ENCODE assay signal across 10 mouse cellular contexts in genomic region chr5:132373471-132374075, GRCm38 (mm10).
A peak's percentile ranks its signal among the peaks of the same experiment; 100 is the strongest.
DNase-seq lines count a peak whose midpoint lies in the region; ATAC-seq and TF ChIP-seq lines count a peak whose summit lies in the region.
"Had no signal": no experiment of that assay in that cellular context is flagged by ENCODE, and none has a peak within 500 bp of the region (broad histone marks: within the 10 kb centered on the region; RNA-seq: fewer than 3 reads in every experiment).

No protein-coding gene starts in this region.

- H3K9me3 ChIP-seq in lung, postnatal 0 days (ENCODE audit: low read length) = no peaks in the 10 kb centered on the region
- H3K9me3 ChIP-seq: forebrain, embryonic 12.5 days had no signal

- H3K27me3 ChIP-seq in lung, postnatal 0 days (replicated peaks; ENCODE audit: insufficient read depth, low read length) = no peaks in the 10 kb centered on the region
- H3K27me3 ChIP-seq: forebrain, embryonic 12.5 days; Patski had no signal

- H3K4me2 ChIP-seq in lung, postnatal 0 days (replicated peaks; ENCODE audit: low read depth, low read length) = no peak overlapping the region
- H3K4me2 ChIP-seq: forebrain, embryonic 12.5 days had no signal

- no peak overlapping the region for H3K4me3 ChIP-seq in lung, postnatal 0 days (ENCODE audit: low read depth, low read length)
- H3K4me3 ChIP-seq: forebrain, embryonic 12.5 days had no signal

- no peaks in the 10 kb centered on the region; the same call in 1 of the 2 replicates for H3K4me1 ChIP-seq in lung, postnatal 0 days (ENCODE audit: insufficient read depth, low read depth, low read length)

- no peak for TF ChIP-seq CTCF in lung, postnatal 0 days (IDR thresholded peaks at IDR 0.05)

- H3K36me3 ChIP-seq in lung, postnatal 0 days (ENCODE audit: insufficient read depth, low read length) = no peaks in the 10 kb centered on the region
- H3K36me3 ChIP-seq: forebrain, embryonic 12.5 days had no signal

- H3K27ac ChIP-seq in lung, postnatal 0 days (ENCODE audit: low read length) = no peak overlapping the region
- H3K27ac ChIP-seq: forebrain, embryonic 12.5 days had no signal

- no peak for ATAC-seq in lung, postnatal 0 days
- ATAC-seq: Patski had no signal

- WGBS in lung, postnatal 0 days = 64% methylated on average over 4 of the region's 4 CpGs

- peak; percentile 49 for DNase-seq in adrenal gland, postnatal 14 days
- DNase-seq in adrenal gland, adult 18-20 months (ENCODE audit: low spot score in 2 of 2) = no peak
- DNase-seq in lung, postnatal 0 days (ENCODE audit: low spot score) = peak; percentile 22
- DNase-seq in lung, postnatal 25 days (ENCODE audit: low spot score) = no peak
- peak; percentile 51 to 71 for DNase-seq in cerebellum, postnatal 14 days
- peak; percentile 13 for DNase-seq in lung, postnatal 14 days
- no peak for DNase-seq in right cerebral cortex, postnatal 14 days
- no peak for DNase-seq in spleen, postnatal 4 days (ENCODE audit: low spot score in 2 of 2)

- no peak overlapping the region for H3K9ac ChIP-seq in lung, postnatal 0 days (replicated peaks; ENCODE audit: low read depth)
- H3K9ac ChIP-seq: forebrain, embryonic 12.5 days had no signal

- no peak for TF ChIP-seq EP300 in lung, postnatal 0 days (IDR thresholded peaks at IDR 0.05)

Comparison
In these comparisons a context has a peak if more than half of its experiments do, and no peak if none do; other contexts are left out.
1. DNase-seq: peak in adrenal gland, postnatal 14 days (single experiment), lung, postnatal 0 days (single experiment), cerebellum, postnatal 14 days (2 of 2) and lung, postnatal 14 days (single experiment); none in adrenal gland, adult 18-20 months (0 of 2), lung, postnatal 25 days (single experiment), right cerebral cortex, postnatal 14 days (single experiment) and spleen, postnatal 4 days (0 of 2).